Mouse (Mus musculus) kidney, adult 2 months (tissue): Measurements from ENCODE around the gene Tbc1d16. TPM values are rescaled to one million over a fixed set of nuclear protein-coding genes. Genes with fewer than 3 reads are reported as not detected.

ENCODE experiments used
- DNase-seq: peaks from one replicate; pipeline ENCODE4 v3.0.0; 2021
- H3K27ac ChIP-seq: fragments of 200-500 bp; 2 replicates; pipeline ENCODE4 v1.5.1; 2012; ENCODE audit warnings: low read depth, low read length, control low read depth, inconsistent platforms; ENCODE audit not compliant: insufficient read depth
- H3K27me3 ChIP-seq: fragments of 200-500 bp; replicated peaks from 2 replicates; pipeline ENCODE4 v1.6.1; 2012; ENCODE audit warnings: mild to moderate bottlenecking, moderate library complexity, low read length, inconsistent platforms; ENCODE audit not compliant: control insufficient read depth, insufficient read depth
- H3K36me3 ChIP-seq: fragments of 200-500 bp; 2 replicates; pipeline ENCODE4 v1.6.1; 2012; ENCODE audit warnings: mild to moderate bottlenecking, moderate library complexity, low read length, inconsistent platforms; ENCODE audit not compliant: control insufficient read depth, insufficient read depth
- H3K4me1 ChIP-seq: fragments of 200-500 bp; 2 replicates; pipeline ENCODE4 v1.6.1; 2011; ENCODE audit warnings: low read length; ENCODE audit not compliant: control insufficient read depth, insufficient read depth
- H3K4me3 ChIP-seq: fragments of 200-500 bp; 2 replicates; pipeline ENCODE4 v1.5.1; 2011; ENCODE audit warnings: mild to moderate bottlenecking, low read depth, low read length, control low read depth; ENCODE audit not compliant: insufficient read depth
- CTCF ChIP-seq: fragments of 200-500 bp; conservative IDR thresholded peaks from 2 replicates; pipeline ENCODE4 v1.5.1; 2011; ENCODE audit warnings: low read depth, mild to moderate bottlenecking, control low read depth, low read length, moderate library complexity, mixed read lengths; ENCODE audit not compliant: insufficient read depth, insufficient read length
- POLR2A ChIP-seq: fragments of 200-500 bp; IDR thresholded peaks from one replicate; pipeline ENCODE4 v1.6.1; 2011; ENCODE audit warnings: low read depth, low read length, control low read depth
- WGBS: fragments of 180-500 bp; shearing (Covaris S2); methylation state at CpG from one replicate; pipeline ENCODE4 v1.1.7; 2018; 5-methylcytosine and 5-hydroxymethylcytosine counted together
- polyA plus RNA-seq: library from polyadenylated mRNA; depleted of rRNA; stranded (reverse); fragments of >200 nt; gene quantifications from 2 replicates; pipeline ENCODE4 v1.2.3, GENCODE M21; 2012

Gene Tbc1d16
- polyA plus RNA-seq, 1 experiment: 25.2 TPM

DNA sequence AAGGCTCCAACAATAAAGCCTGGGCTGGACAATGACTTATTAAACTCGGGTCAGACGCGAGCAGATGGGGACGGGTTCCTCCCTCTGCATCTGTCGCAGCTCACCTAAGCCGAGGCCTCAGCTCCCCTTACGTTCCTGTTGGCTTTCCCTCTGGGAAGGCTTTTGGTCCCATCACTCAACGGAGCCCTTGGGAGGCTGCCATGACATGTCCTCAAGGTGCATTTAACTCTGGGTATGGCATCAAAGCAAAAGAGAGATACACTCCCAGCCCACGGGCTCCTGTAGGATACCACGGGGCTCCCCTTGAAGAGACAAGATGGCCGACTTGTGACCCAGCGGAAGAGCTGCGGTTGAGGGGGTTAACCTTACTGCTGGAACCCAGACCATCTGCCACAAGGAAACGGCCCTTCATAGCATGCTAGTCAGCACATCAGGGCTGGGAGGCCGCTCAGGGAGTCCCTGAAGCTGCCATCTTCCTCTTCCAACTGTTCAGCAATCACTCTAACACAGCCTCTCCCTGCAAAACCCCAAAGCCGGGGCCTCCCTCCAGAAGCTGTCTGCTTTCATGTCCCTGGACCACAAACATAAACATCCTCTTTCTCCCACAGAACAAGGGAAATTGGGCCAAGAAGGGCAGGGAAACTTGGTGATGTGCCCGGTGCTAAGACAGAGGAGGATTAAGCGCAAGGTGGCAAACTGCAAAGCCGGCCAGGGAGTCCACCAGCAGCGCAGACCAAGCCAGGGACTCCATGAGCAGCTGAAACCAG is 5.0 kb downstream of the Tbc1d16 start:
- Histone ChIP-seq H3K4me1 (peaks cover 13% of the 10 kb centered on the region; the same call in 1 of the 2 replicates), H3K27me3 (no peaks in the 10 kb centered on the region), H3K36me3 (no peaks in the 10 kb centered on the region), H3K4me3 (no peak overlapping the region), H3K27ac (no peak overlapping the region)
- no peak for TF ChIP-seq POLR2A
- no peak for TF ChIP-seq CTCF
- WGBS: 75% methylated on average over 20 of the region's 20 CpGs
- peak; percentile 23 for DNase-seq

- TF ChIP-seq POLR2A (no peak), CTCF (no peak)
- no peak overlapping the region for H3K27ac ChIP-seq
- peaks cover 13% of the 10 kb centered on the region; the same call in 1 of the 2 replicates for H3K4me1 ChIP-seq
- DNase-seq: no peak
- H3K36me3 ChIP-seq: no peaks in the 10 kb centered on the region
- 46% methylated on average over 10 of the region's 11 CpGs for WGBS
- no peaks in the 10 kb centered on the region for H3K27me3 ChIP-seq
- H3K4me3 ChIP-seq: no peak overlapping the region
Observed at GRCm38 (mm10) chr11:119221812-119222510, 6.3 kb downstream of the Tbc1d16 start.

DNA sequence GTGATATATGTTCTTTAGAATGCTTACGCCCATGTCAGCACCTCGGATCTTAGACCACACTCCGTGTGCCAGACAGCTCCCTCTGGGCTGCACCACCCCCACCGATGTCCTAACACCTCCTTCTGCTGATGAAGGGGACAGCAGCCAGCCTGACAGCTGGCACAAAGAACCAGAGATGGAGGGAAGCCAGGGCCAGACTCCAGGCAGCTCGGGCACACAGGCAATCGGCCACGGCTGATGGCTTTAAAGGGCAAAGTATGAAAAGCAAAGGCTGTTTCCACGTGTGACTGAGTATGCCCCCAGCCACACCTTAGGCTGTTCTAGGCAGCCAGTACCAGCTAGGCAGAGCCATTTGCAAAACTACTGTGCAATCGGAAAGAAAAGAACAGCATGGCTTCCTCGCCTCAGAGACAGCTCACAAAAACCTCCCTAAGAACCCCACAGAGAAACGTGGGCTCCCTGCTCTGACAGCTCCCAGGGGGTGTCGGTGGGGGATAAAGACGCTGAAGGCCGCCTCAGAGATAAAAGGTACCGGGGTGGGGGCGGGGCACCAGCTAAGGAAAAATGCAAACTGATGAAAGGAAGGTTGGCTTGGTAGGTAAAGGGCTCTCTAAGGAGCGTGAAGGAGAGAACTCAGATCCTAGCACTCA is 8.4 kb downstream of the Tbc1d16 start:
- peak; percentile 96 for DNase-seq
- Histone ChIP-seq H3K4me3 (peak overlapping the region; percentile 3), H3K36me3 (no peaks in the 10 kb centered on the region), H3K27ac (peak overlapping the region; percentile 67; the same call in 1 of the 2 replicates), H3K27me3 (no peaks in the 10 kb centered on the region), H3K4me1 (peaks cover 24% of the 10 kb centered on the region)
- TF ChIP-seq POLR2A (no peak), CTCF (0 out of 2 replicates have a peak, but pooled peaks have one; percentile 6)
- WGBS: 33% methylated on average over 17 of the region's 17 CpGs

DNA sequence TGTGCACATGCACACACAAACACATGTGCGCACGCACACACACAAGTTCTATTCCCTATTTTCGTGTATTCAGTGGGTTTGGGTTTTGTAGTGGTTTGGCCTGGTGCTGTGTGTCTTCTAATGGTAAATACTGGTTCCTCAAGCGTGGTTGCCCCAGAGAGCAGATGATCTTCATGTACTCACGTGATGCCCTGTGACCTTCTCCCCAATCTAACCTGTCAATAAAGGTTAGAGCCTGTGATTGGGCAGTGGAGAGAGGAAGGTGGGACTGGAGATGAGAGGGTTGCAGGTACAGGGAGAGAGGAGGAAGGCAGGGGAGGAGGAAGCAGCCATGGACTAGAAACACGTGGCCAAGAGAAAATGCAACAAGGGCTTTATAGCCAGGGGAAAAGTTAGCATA is 10.4 kb downstream of the Tbc1d16 start:
- Histone ChIP-seq H3K27ac (no peak overlapping the region), H3K36me3 (no peaks in the 10 kb centered on the region), H3K4me1 (peaks cover 24% of the 10 kb centered on the region), H3K4me3 (no peak overlapping the region), H3K27me3 (no peaks in the 10 kb centered on the region)
- DNase-seq: no peak
- 91% methylated on average over 6 of the region's 6 CpGs for WGBS
- TF ChIP-seq CTCF: no peak
- no peak for TF ChIP-seq POLR2A

DNA sequence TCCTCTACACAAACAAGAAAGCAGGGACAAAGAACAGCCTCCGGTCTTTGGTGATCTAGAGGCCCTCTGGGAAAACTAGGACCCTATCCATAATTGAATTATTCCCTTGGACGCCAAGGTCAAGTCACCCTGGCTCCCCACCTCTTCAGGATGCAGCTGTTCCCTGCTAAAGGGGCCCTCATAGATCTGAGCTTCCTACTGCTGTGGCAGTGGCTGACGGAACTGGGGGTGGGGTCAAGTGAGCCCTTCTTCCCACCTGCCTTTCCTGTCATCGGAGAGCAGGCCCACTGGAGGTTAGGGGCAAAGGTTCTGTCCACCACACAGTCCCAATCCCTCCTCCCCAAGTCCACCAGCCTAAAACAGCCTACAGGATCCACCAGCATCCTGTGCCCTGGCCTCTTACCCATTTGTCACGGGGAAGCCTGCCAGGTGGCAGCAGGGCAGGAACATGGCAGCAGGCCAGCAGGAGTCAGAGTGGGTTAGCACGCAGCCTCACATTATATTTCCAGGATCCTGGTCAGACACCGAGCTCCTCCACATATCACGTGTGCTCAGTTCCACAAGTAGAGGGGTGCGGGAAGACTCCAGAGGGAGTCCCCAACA is 12.3 kb downstream of the Tbc1d16 start:
- peak; percentile 93 for DNase-seq
- H3K27ac ChIP-seq: 0 out of 2 replicates have a peak overlapping the region, but pooled peaks have one; percentile 13
- H3K27me3 ChIP-seq: no peaks in the 10 kb centered on the region
- H3K36me3 ChIP-seq: no peaks in the 10 kb centered on the region
- 25% methylated on average over 9 of the region's 9 CpGs for WGBS
- no peak for TF ChIP-seq CTCF
- no peak for TF ChIP-seq POLR2A
- H3K4me3 ChIP-seq: no peak overlapping the region
- peaks cover 21% of the 10 kb centered on the region for H3K4me1 ChIP-seq

GRCm38 (mm10) chr11:119215038-119215904 is 13.0 kb downstream of the Tbc1d16 start:
- H3K4me1 ChIP-seq: peaks cover 15% of the 10 kb centered on the region
- H3K27ac ChIP-seq: peak overlapping the region; percentile 60

More at GRCm38 (mm10) chr11:119215038-119215904, 13.0 kb downstream of the Tbc1d16 start:
- Histone ChIP-seq H3K4me3 (no peak overlapping the region), H3K36me3 (no peaks in the 10 kb centered on the region), H3K27me3 (no peaks in the 10 kb centered on the region)
- TF ChIP-seq CTCF (peak; percentile 49), POLR2A (no peak)
- DNase-seq: peak; percentile 66
- WGBS: 10% methylated on average over 18 of the region's 18 CpGs
